ENCODE assay signal across 8 mouse cellular contexts in the genomic region with DNA sequence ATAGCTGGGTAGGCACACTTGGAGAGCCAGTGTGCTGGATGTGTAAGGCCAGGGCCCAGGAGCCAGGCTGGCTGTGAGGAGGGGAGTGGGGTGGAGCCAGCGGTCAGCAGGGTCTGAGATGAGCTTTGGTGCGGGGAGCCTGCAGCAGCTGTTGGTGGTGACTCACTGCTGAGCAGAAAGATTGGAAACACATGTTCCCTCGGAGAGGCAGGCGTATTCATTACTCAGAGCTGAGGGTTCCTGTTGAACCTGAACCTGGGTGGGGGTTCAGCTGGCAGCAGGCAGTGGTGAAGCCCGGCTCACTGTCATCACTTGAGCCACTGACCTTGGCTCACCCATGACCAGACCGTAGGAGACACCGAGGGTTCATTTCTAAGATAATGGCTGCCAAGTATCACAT. TPM values are rescaled to one million over a fixed set of nuclear protein-coding genes. Genes with fewer than 3 reads are reported as not detected.
A peak's percentile ranks its signal among the peaks of the same experiment; 100 is the strongest.
DNase-seq lines count a peak whose midpoint lies in the region; ATAC-seq and TF ChIP-seq lines count a peak whose summit lies in the region.

No protein-coding gene starts in this region.

- no peak overlapping the region for H3K4me2 ChIP-seq in lung, embryonic 15.5 days

- no peaks in the 10 kb centered on the region for H3K9me3 ChIP-seq in lung, embryonic 15.5 days

- TF ChIP-seq POLR2A in bone marrow, adult 2 months (IDR thresholded peaks at IDR 0.05; ENCODE audit: borderline replicate concordance, control insufficient read depth, low read depth, low read length) = no peak

- H3K4me3 ChIP-seq in bone marrow, adult 2 months (replicated peaks; ENCODE audit: control insufficient read depth, low read depth, low read length) = no peak overlapping the region
- no peak overlapping the region for H3K4me3 ChIP-seq in lung, embryonic 15.5 days

- H3K27me3 ChIP-seq in lung, embryonic 15.5 days = no peaks in the 10 kb centered on the region

- TF ChIP-seq CTCF in bone marrow, adult 2 months (IDR thresholded peaks at IDR 0.05; ENCODE audit: control insufficient read depth, insufficient read depth, low read length) = no peak

- peaks cover 2% of the 10 kb centered on the region for H3K4me1 ChIP-seq in bone marrow, adult 2 months (ENCODE audit: control insufficient read depth, insufficient read depth, low read length)
- peaks cover 39% of the 10 kb centered on the region for H3K4me1 ChIP-seq in lung, embryonic 15.5 days

- DNase-seq in kidney, postnatal 14 days = peak; percentile 36
- DNase-seq in kidney, adult 18-20 months = no peak
- DNase-seq in heart, adult 18-20 months = peak; percentile 63 to 83
- no peak for DNase-seq in cerebellum, postnatal 4 days (ENCODE audit: low spot score in 2 of 2)
- DNase-seq in left cerebral cortex, adult 9 months (ENCODE audit: low spot score in 2 of 2) = no peak
- DNase-seq in right cerebral cortex, postnatal 14 days = no peak

- H3K36me3 ChIP-seq in lung, embryonic 15.5 days = no peaks in the 10 kb centered on the region

- 0 out of 2 replicates have a peak, but pooled peaks have one; percentile 17 for ATAC-seq in lung, embryonic 15.5 days (ENCODE audit: borderline replicate concordance, extremely low read depth, low FRiP score, low TSS enrichment)

- no peak overlapping the region for H3K9ac ChIP-seq in lung, embryonic 15.5 days

- peak overlapping the region; percentile 12; the same call in 1 of the 2 replicates for H3K27ac ChIP-seq in bone marrow, adult 2 months (ENCODE audit: control insufficient read depth, insufficient read depth, low read depth, low read length, poor library complexity)
- H3K27ac ChIP-seq in lung, embryonic 15.5 days = peak overlapping the region; percentile 20; the same call in 1 of the 2 replicates

- 90% methylated on average over 7 of the region's 7 CpGs for WGBS in bone marrow, adult 2 months
- WGBS in lung, embryonic 15.5 days = 51% methylated on average over 7 of the region's 7 CpGs

RNA-seq across cellular contexts. Expression of gene Timp2, which starts 9.6 kb away (rescaled TPM):
- polyA plus RNA-seq in bone marrow, adult 2 months (2011; ENCODE audit: insufficient read depth, insufficient read length, low replicate concordance, missing spikeins) = 6.5 and 37.6 TPM in 2 replicates
- total RNA-seq in heart, adult 18-20 months (2021) = 100 to 1,000 TPM in 1 of 2 experiments, 10 to 100 TPM in 1; 75.0 to 102 TPM
- 79.1 and 79.8 TPM in 2 replicates for polyA plus RNA-seq in lung, embryonic 15.5 days (2015; fragmentation: Nextera tagmentation; extraction: Ambion mirVana)

RNA-seq across cellular contexts. Expression of gene Cep295nl, which starts 22.9 kb away (rescaled TPM):
- 1.4 and 1.5 TPM in 2 replicates for polyA plus RNA-seq in bone marrow, adult 2 months (2011; ENCODE audit: insufficient read depth, insufficient read length, low replicate concordance, missing spikeins)
- total RNA-seq in heart, adult 18-20 months (2021) = under 1 TPM; 0.39 to 0.42 TPM
- 0.33 and 0.56 TPM in 2 replicates for polyA plus RNA-seq in lung, embryonic 15.5 days (2015; fragmentation: Nextera tagmentation; extraction: Ambion mirVana)

RNA-seq across cellular contexts. Expression of gene Lgals3bp, which starts 36.7 kb away (rescaled TPM):
- 43.9 and 52.7 TPM in 2 replicates for polyA plus RNA-seq in bone marrow, adult 2 months (2011; ENCODE audit: insufficient read depth, insufficient read length, low replicate concordance, missing spikeins)
- 10 to 100 TPM; 19.6 to 34.9 TPM for total RNA-seq in heart, adult 18-20 months (2021)
- 4.9 and 6.9 TPM in 2 replicates for polyA plus RNA-seq in lung, embryonic 15.5 days (2015; fragmentation: Nextera tagmentation; extraction: Ambion mirVana)

RNA-seq across cellular contexts. Expression of gene Cant1, which starts 53.7 kb away (rescaled TPM):
- 8.3 and 14.6 TPM in 2 replicates for polyA plus RNA-seq in bone marrow, adult 2 months (2011; ENCODE audit: insufficient read depth, insufficient read length, low replicate concordance, missing spikeins)
- total RNA-seq in heart, adult 18-20 months (2021) = 10 to 100 TPM; 17.5 to 18.6 TPM
- polyA plus RNA-seq in lung, embryonic 15.5 days (2015; fragmentation: Nextera tagmentation; extraction: Ambion mirVana) = 30.3 and 33.7 TPM in 2 replicates

Comparison
In these comparisons a context has a peak if more than half of its experiments do, and no peak if none do; other contexts are left out.
1. DNase-seq: peak in kidney, postnatal 14 days (single experiment) and heart, adult 18-20 months (2 of 2); none in kidney, adult 18-20 months (single experiment), cerebellum, postnatal 4 days (0 of 2), left cerebral cortex, adult 9 months (0 of 2) and right cerebral cortex, postnatal 14 days (single experiment).